Mouse (Mus musculus) gastrocnemius, adult 8-10 months (tissue): ENCODE data around the gene Stab2. TPM values are rescaled to one million over a fixed set of nuclear protein-coding genes. Genes with fewer than 3 reads are reported as not detected.
A peak's percentile ranks its signal among the peaks of the same experiment; 100 is the strongest.

Experiments used
- DNase-seq, 2 experiments: peaks; one replicate each; pipeline ENCODE4 v3.0.0; 2022; ENCODE audit warnings: low spot score in 2 of 2
- total RNA-seq, 4 experiments: library from RNA; stranded (reverse); gene quantifications; 2 replicates each; pipeline ENCODE4 v1.2.4; 2022

The Stab2 gene
- total RNA-seq, 4 experiments from 2014 or later: 3.9 to 8.1 (median 6.1) TPM

DNA sequence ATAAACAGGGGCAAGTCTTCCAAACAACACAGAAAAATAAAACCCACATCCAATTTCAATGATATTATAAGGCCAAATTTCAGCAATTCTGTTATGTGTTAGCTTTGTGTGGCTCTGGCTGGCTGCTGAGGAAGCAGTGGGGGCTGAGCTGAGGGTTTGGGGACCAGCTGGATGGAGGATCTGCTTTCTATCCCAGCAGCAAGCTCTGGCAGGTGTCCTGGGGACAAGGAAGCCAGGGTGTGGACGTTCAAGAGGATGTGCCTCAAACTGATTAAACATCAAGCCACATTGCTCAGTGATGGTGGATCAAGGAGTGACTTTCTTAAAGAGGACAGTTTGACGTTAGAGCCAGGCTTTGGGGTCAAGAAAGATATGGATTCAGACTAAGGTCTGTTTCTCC is 112.3 kb downstream of the Stab2 start:
- no peak for DNase-seq

DNA sequence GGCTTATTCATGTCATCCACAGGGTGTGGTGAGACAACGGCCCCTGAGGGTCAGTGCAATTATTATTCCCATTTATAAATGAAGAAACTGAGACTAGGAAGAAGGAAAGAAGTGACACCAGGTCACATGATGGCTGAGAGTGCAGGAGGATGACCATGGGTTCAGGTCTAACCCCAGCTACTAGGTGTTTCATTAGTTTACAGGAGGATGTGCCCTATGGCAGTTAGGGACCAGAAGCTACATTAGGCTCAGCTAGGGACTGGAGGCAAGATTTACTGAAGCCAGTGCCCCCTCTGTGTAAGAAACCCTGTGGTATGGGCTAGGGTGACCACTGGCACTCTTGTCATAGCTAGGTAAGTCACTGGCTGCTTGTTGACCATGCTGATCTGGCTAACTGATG is 116.8 kb downstream of the Stab2 start:
- no peak for DNase-seq

DNA sequence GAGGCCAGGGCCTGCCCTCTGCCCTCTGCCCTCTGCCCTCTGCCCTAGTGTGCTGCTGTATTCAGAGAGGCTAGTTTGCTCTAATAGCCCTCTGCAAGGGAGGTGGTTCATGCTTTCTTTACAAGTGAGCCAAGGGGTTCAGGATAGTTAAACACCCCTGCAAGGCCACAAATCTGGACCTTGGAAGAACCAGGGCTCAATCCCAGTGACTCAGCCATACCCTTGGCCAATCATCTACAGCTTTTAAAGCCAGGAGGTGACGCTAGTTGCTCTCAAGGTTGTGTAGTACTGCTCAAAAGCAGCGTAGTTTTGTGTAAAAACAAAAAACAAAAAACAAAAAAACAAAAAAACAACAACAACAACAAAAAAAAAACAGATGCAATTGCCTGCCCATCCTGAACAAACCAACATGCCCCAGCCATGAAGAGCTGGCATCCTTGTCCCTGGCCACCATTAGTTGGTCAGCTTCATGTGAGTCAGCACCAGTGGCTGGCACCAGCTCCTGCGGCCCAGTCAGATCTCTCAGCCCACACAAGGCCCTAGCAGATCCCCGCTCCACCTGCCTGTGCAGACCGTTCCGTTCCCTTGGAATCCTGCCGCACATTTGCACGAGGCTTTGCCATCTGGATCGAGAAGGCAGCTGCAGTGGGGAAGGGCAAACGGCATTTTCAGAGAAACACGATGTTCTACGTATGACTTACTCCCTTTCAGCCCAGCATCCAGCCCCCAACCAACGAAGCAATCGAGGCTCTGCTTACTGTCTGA is 117.5 kb downstream of the Stab2 start:
- peak in 1 of 2 experiments; percentile 8 for DNase-seq

- DNase-seq: no peak
Measured at GRCm38 (mm10) chr10:86889440-86889839, 118.4 kb downstream of the Stab2 start.

GRCm38 (mm10) chr10:86886434-86886833 is 121.4 kb downstream of the Stab2 start:
- DNase-seq: no peak

DNA sequence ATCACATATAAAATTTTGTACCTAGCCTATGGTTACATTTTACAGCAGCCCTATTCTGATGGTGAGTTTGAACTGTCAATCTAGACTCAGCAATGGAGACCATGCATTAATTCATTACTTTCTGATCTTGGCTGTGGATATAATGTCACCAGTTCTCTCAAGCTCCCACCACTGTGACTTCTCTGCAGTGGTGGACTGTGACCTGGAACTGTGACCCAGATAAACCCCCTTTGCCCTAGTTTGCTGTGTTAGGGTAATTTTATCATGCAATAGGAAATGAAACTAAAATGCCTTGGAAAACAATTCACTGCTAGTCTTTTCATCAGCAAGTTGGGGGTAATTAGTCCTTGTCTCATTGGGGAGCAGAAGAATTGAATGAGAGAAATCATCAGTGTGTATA is 126.4 kb downstream of the Stab2 start:
- DNase-seq: no peak

DNA sequence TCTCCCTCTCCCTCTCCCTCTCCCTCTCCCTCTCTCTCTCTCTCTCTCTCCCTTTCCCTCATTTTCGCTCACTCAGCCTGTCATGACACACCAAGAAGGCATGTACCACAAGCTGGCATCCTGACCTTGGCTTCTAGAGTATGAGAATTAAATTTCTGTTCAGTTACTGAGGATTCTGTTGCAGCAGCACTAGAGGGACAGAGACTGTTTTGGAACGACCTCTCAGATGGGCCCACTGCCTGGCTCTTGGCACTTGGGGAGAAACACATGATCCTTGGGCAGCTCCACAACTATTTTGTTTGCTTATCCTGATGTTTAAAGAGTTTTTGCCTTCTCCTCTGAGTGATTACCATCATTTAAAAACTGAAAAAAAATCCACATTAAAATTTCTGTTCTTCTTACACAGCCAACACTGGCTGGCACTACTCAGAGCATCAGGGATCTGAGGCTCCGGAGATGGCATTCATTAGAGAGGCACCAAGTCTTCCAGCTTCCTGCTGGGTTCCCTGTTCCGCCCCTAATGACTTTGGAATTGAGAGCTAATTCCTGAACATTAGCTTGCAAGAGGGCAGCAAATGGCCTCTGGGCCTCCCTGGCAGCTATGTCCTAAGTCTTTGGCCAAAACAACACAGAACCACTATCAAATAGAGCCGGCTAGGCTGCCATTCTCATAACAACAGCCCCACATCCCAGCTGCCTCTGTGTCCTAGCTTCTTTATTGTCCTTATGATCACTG is 127.6 kb downstream of the Stab2 start:
- DNase-seq: peak; percentile 38 to 46

GRCm38 (mm10) chr10:86878721-86879120 is 129.1 kb downstream of the Stab2 start:
- DNase-seq: no peak

DNA sequence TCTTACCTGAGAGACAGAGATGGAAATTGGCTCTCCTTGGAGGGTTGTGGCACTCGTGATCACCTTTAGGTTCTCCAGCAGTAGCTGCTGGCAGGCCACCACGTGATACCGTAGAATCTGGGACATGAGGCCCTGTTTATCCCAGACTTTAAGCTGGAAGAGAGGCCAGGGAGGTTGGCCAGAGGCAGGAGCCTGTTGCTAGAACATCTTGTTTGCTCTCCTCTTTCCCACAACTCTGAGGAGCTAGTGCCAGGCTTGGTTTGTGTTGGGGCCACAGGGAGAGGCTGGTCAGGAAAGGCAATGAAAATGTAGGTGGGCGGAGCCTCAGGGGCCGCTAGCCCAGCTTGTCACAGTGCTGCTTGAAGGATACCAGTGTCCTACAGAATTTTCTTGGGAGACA is 135.2 kb downstream of the Stab2 start:
- DNase-seq: peak; percentile 6 to 19

- no peak for DNase-seq
Measured at GRCm38 (mm10) chr10:86872121-86872520, 135.7 kb downstream of the Stab2 start.

DNA sequence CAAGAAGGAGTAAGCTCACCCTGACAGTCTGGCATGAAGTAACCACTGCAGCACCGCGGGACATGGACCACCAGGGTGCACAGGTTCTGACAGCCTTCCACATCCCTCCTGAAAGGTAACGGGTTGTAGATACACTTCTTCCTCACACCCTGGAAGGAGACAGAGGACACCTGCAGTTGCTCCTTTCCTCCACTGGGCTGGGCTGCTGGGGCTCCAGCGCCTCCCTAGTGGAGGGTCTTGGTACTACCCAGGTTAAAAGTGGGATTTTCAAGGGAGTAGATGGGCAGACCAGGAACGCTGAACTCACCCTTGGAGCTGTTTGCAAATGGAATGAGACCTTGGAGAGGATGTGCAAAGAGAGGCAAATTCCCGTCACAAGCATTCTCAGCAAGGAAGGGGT is 144.4 kb downstream of the Stab2 start:
- no peak for DNase-seq

DNA sequence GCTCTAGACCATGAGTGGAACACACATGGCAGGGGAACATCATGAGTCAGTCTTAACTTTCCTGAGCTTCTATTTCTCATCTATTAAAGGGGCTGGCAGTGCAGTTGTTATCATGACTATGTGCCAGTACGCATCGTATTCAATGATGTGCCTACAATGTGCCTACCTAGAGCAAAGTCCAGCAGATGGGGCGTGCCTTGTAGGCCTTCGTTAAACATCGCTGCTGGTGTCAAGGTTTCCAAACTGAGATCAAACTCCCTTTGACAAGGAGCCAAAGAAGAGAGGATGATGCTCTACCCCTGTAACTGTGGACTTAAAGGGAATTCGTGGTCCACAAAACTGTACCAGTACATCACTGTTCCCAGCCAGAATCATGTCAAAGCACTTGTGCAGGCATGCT is 145.3 kb downstream of the Stab2 start:
- DNase-seq: no peak

DNA sequence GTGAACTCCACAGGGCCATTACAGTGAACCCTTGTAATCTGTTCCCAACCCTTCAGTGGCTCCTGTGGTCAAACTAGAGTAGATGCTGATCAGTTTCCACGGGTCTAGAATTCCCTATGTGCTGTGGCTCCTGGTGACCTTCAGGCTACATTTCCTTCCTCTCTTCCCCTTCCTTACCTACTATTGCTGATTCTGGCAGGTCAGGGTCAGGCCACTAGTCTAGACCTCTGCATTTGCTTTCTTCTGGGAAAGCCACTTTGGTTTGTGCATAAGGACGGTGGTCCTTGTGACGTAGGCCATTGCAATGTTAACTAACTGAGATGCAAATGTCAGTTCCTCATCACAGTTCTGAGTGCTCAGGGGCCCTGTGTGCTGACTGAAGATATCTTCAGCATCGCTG is 147.4 kb downstream of the Stab2 start:
- DNase-seq: no peak

GRCm38 (mm10) chr10:86853433-86853832 is 154.4 kb downstream of the Stab2 start:
- DNase-seq: no peak

GRCm38 (mm10) chr10:86852160-86852559 is 155.7 kb downstream of the Stab2 start:
- DNase-seq: no peak

DNA sequence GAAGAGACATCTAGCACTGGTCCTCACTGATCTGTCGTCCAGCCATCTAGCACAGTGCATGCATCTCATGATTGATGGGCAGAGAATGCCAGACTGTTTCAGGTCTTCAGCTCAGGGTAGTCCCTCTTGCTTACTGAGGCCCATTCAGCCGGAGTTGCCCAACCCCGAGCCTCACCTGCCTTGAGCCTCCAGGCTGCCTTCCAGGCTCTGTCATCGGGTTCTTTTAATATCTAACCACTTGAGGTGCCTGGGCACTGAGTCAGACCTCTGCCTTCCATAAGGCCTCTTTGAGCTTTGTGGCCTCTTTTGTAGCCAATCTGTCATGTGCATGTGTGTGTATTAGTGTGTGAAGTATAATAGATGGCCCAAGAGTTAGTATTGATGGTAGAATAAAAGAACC is 158.3 kb downstream of the Stab2 start:
- DNase-seq: no peak

DNA sequence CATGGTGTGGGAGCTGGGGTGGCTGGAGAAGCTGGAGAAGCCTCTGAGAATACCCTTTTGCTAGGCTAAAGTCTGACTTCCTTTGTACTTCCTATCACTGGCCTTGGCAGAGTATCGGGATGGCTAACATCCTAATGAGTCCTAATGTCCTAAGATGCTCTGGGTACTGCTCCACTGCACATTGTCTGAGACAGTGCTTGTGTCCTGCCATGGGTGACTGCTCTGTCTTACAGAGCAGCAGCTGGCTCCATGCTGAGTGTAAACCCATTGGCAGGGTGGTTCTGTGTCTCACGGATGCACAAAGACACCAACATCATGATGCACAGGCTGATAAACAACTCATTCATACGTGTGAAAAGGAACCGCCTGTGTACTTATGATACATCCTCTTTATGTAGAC is 158.7 kb downstream of the Stab2 start:
- DNase-seq: no peak

GRCm38 (mm10) chr10:86846926-86847467 is 160.8 kb downstream of the Stab2 start:
- no peak for DNase-seq

- DNase-seq: no peak
Measured at GRCm38 (mm10) chr10:86842659-86843058, 165.2 kb downstream of the Stab2 start.

GRCm38 (mm10) chr10:86838827-86839226 is 169.0 kb downstream of the Stab2 start:
- no peak for DNase-seq

GRCm38 (mm10) chr10:86836784-86837183 is 171.0 kb downstream of the Stab2 start:
- DNase-seq: no peak

DNA sequence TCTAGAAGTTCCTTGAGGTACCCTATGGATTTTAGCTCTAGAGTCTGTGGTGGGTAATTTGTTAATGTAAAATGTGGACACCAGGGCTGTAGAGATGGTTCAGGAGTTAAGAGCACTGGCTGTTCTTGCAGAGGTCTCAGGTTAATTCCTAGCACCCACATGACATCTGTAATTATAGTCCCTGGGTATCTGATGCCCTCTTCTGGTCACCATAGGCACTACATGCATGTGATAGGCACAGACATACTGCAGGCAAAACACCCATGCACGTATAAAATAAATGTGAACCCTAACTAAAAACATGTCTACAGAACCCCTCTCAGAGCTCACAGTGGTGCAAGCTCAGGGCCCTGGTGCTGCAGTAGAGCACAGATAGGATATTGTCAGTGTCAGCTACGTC is 178.3 kb downstream of the Stab2 start:
- no peak for DNase-seq
